In the genomic region with DNA sequence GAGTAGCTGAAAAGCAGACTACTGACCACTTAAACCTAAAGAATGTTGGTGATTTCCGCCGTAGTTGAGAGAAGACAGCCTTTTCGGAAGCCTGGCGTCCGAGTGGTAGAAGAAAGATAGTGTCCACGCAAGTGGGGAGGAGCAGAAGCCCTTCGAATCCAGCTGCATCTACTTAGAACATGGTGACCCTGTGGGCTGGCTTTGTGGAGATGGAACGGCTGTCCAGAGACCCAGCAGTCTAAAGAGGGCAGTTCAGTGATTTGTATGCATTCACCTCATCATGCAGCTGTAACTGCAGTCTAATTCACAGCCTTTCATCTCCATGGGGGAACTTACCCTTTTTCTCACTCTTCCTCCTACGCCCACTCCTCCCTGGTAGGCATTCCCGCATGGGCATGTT, we compare ENCODE assay signal across 16 mouse cellular contexts. TPM values are rescaled to one million over a fixed set of nuclear protein-coding genes. Genes with fewer than 3 reads are reported as not detected.
DNase-seq lines count a peak whose midpoint lies in the region; ATAC-seq and TF ChIP-seq lines count a peak whose summit lies in the region.
"Had no signal": no experiment of that assay in that cellular context is flagged by ENCODE, and none has a peak within 500 bp of the region (broad histone marks: within the 10 kb centered on the region; RNA-seq: fewer than 3 reads in every experiment).

No protein-coding gene starts in this region.

- intact Hi-C loops in heart, postnatal 25 days (cut with DNase I) = loop anchor here (5.0 kb wide), 1 partner anchor 44 kb away; a partner anchor contains a TSS

- H3K4me3 ChIP-seq in heart, postnatal 0 days (ENCODE audit: low read depth, low read length) = no peak overlapping the region
- no peak overlapping the region for H3K4me3 ChIP-seq in limb, embryonic 12.5 days (replicated peaks)
- H3K4me3 ChIP-seq in limb, embryonic 10.5 days = no peak overlapping the region
- no peak overlapping the region for H3K4me3 ChIP-seq in intestine, embryonic 15.5 days (replicated peaks)
- H3K4me3 ChIP-seq: erythroblast, embryonic 14.5 days; liver, embryonic 12.5 days had no signal

- no peaks in the 10 kb centered on the region for H3K9me3 ChIP-seq in heart, postnatal 0 days (replicated peaks; ENCODE audit: control insufficient read depth, low read length)
- no peaks in the 10 kb centered on the region for H3K9me3 ChIP-seq in limb, embryonic 12.5 days
- no peaks in the 10 kb centered on the region for H3K9me3 ChIP-seq in limb, embryonic 10.5 days (replicated peaks)
- no peaks in the 10 kb centered on the region for H3K9me3 ChIP-seq in intestine, embryonic 15.5 days
- H3K9me3 ChIP-seq: liver, embryonic 12.5 days had no signal

- no peak overlapping the region for H3K9ac ChIP-seq in heart, postnatal 0 days (replicated peaks; ENCODE audit: low read depth, low read length)
- H3K9ac ChIP-seq in limb, embryonic 12.5 days (replicated peaks) = no peak overlapping the region
- H3K9ac ChIP-seq in intestine, embryonic 15.5 days = no peak overlapping the region
- H3K9ac ChIP-seq: liver, embryonic 12.5 days had no signal

- peak overlapping the region; percentile 35 for H3K27ac ChIP-seq in heart, postnatal 0 days (ENCODE audit: low read depth)
- 0 out of 2 replicates have a peak overlapping the region, but pooled peaks have one; percentile 29 for H3K27ac ChIP-seq in limb, embryonic 12.5 days
- no peak overlapping the region for H3K27ac ChIP-seq in limb, embryonic 10.5 days
- 0 out of 2 replicates have a peak overlapping the region, but pooled peaks have one; percentile 38 for H3K27ac ChIP-seq in intestine, embryonic 15.5 days
- H3K27ac ChIP-seq: hindbrain, postnatal 0 days; liver, embryonic 12.5 days had no signal

- DNase-seq in heart, postnatal 0 days (ENCODE audit: low spot score) = no peak
- DNase-seq in heart, postnatal 25 days (ENCODE audit: low spot score) = no peak
- no peak for DNase-seq in limb, embryonic 10.5 days (ENCODE audit: low spot score)
- peak; percentile 25 for DNase-seq in 3T3-L1 (ENCODE audit: low read depth, low spot score)
- DNase-seq in layer of hippocampus, adult 9-11 months = no peak
- DNase-seq: adrenal gland, postnatal 36 days; cerebellum, postnatal 14 days; gastrocnemius, postnatal 36 days; right cerebral cortex, postnatal 14 days; thymus, adult 18-20 months had no signal

- peaks cover under 1% of the 10 kb centered on the region; the same call in 1 of the 2 replicates for H3K36me3 ChIP-seq in heart, postnatal 0 days (replicated peaks; ENCODE audit: control insufficient read depth, insufficient read depth, low read length)
- no peaks in the 10 kb centered on the region; the same call in 1 of the 2 replicates for H3K36me3 ChIP-seq in limb, embryonic 12.5 days
- no peaks in the 10 kb centered on the region for H3K36me3 ChIP-seq in limb, embryonic 10.5 days
- H3K36me3 ChIP-seq in intestine, embryonic 15.5 days = no peaks in the 10 kb centered on the region
- H3K36me3 ChIP-seq: liver, embryonic 12.5 days had no signal

- H3K4me1 ChIP-seq in heart, postnatal 0 days (ENCODE audit: control insufficient read depth, insufficient read depth) = peaks cover 35% of the 10 kb centered on the region
- peaks cover 31% of the 10 kb centered on the region for H3K4me1 ChIP-seq in limb, embryonic 12.5 days (replicated peaks)
- peaks cover 22% of the 10 kb centered on the region for H3K4me1 ChIP-seq in limb, embryonic 10.5 days
- H3K4me1 ChIP-seq in intestine, embryonic 15.5 days (replicated peaks) = peaks cover 38% of the 10 kb centered on the region

- 64% methylated on average over 10 of the region's 10 CpGs for WGBS in heart, postnatal 0 days
- WGBS in limb, embryonic 12.5 days = 62% methylated on average over 10 of the region's 10 CpGs
- 64% methylated on average over 10 of the region's 10 CpGs for WGBS in limb, embryonic 10.5 days
- 50% methylated on average over 10 of the region's 10 CpGs for WGBS in intestine, embryonic 15.5 days

- ATAC-seq in heart, postnatal 0 days (ENCODE audit: insufficient read depth, low read depth) = no peak
- ATAC-seq in limb, embryonic 12.5 days (ENCODE audit: insufficient number of reproducible peaks, insufficient read depth, low FRiP score, low TSS enrichment, low read depth) = no peak
- ATAC-seq in intestine, embryonic 15.5 days = no peak
- ATAC-seq: activated CD4-positive, CD25-positive, alpha-beta regulatory T cell, adult 4 months; hindbrain, postnatal 0 days; liver, embryonic 12.5 days had no signal

- TF ChIP-seq CTCF in heart, postnatal 0 days (IDR thresholded peaks at IDR 0.05; ENCODE audit: low read depth) = no peak

- no peaks in the 10 kb centered on the region for H3K27me3 ChIP-seq in heart, postnatal 0 days (ENCODE audit: control insufficient read depth, insufficient read depth, low read length)
- no peaks in the 10 kb centered on the region for H3K27me3 ChIP-seq in limb, embryonic 12.5 days
- H3K27me3 ChIP-seq in limb, embryonic 10.5 days (ENCODE audit: low read depth, poor library complexity, severe bottlenecking) = no peaks in the 10 kb centered on the region
- H3K27me3 ChIP-seq in intestine, embryonic 15.5 days (replicated peaks) = no peaks in the 10 kb centered on the region
- H3K27me3 ChIP-seq: liver, embryonic 12.5 days had no signal

- no peak for TF ChIP-seq EP300 in heart, postnatal 0 days (IDR thresholded peaks at IDR 0.05; ENCODE audit: low read depth)

- H3K4me2 ChIP-seq in heart, postnatal 0 days (ENCODE audit: low read depth, low read length) = no peak overlapping the region
- no peak overlapping the region for H3K4me2 ChIP-seq in limb, embryonic 12.5 days
- H3K4me2 ChIP-seq in intestine, embryonic 15.5 days (replicated peaks) = no peak overlapping the region
- H3K4me2 ChIP-seq: liver, embryonic 12.5 days had no signal

RNA-seq across cellular contexts. Expression of a gene that starts 44.8 kb away (rescaled TPM):
- 77.4 and 81.7 TPM in 2 replicates for total RNA-seq in heart, postnatal 0 days (2014; rRNA removed; ENCODE audit: low replicate concordance)
- polyA plus RNA-seq in heart, postnatal 0 days (2015; fragmentation: Nextera tagmentation; extraction: Ambion mirVana) = 8.4 and 10.5 TPM in 2 replicates
- 10 to 100 TPM; 82.7 to 84.0 TPM for total RNA-seq in heart, postnatal 25 days (2021)
- 18.1 and 18.3 TPM in 2 replicates for polyA plus RNA-seq in limb, embryonic 12.5 days (2016; fragmentation: Nextera tagmentation; extraction: Ambion mirVana)
- 7.9 and 10.8 TPM in 2 replicates for polyA plus RNA-seq in limb, embryonic 10.5 days (2016; fragmentation: Nextera tagmentation; extraction: Ambion mirVana)
- 15.9 and 18.6 TPM in 2 replicates for polyA plus RNA-seq in intestine, embryonic 15.5 days (2015; fragmentation: Nextera tagmentation; extraction: Ambion mirVana)
